Mouse (Mus musculus): ENCODE data around the gene Iqsec3. TPM values are rescaled to one million over a fixed set of nuclear protein-coding genes. Genes with fewer than 3 reads are reported as not detected.
A peak's percentile ranks its signal among the peaks of the same experiment; 100 is the strongest.
"Not testable (repeated sequence)": the region's sequence is repeated elsewhere in the genome, so short reads cannot be mapped to it uniquely, and the experiment has no call there.

Gene Iqsec3
- total RNA-seq, 4 experiments from 2014 or later = 105 to 124 (median 115) TPM

GRCm38 (mm10) chr6:121366537-121366936 is 106.9 kb downstream of the Iqsec3 start:
- not testable (repeated sequence) for DNase-seq (ENCODE audit: low spot score in 2 of 2)

GRCm38 (mm10) chr6:121363956-121364355 is 109.5 kb downstream of the Iqsec3 start:
- no peak for DNase-seq (ENCODE audit: low spot score in 2 of 2)

GRCm38 (mm10) chr6:121363061-121363460 is 110.4 kb downstream of the Iqsec3 start:
- no peak for DNase-seq (ENCODE audit: low spot score in 2 of 2)

- DNase-seq (ENCODE audit: low spot score in 2 of 2) = no peak
Observed at GRCm38 (mm10) chr6:121357232-121357631, 116.2 kb downstream of the Iqsec3 start.

- DNase-seq (ENCODE audit: low spot score in 2 of 2) = no peak
Observed at GRCm38 (mm10) chr6:121356041-121356440, 117.4 kb downstream of the Iqsec3 start.

DNA sequence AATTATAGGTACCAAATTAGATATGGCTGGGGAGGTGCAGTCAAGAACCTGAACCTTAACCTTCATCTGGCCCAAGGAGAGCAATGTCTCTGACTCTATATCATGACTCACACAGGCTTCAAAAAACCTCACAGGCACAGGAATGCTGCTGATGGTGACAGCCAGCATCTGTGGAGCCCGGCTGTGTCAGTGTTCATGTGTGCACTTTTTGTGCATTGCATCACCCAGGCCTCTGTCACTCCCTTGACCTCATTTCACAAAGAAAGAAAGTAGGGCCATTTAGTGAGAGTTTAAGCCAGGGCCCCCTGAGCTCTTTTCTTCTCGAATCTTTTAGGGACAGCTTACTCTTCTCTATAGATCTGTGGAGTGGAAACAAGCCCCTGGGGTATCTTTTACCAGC is 121.2 kb downstream of the Iqsec3 start:
- DNase-seq (ENCODE audit: low spot score in 2 of 2) = no peak

DNA sequence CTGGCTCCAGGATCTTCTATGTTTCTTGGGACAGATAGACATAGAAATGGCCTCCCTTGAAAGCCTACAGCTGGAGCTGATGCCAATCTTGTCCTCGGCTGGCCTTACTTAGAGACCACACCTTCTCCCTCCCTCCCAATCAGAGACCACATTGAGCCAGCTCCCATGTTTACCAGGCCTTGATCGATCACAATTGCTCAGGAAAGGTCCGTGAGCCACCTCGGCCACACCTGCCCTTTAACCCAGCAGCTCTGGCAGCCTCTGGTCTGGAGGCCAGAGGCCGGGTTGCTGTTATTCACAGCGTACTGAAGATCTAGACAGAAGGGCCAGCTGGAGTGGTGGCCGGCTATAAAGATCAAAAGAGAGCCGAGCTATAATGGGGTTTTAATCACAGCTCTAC is 127.0 kb downstream of the Iqsec3 start:
- DNase-seq (ENCODE audit: low spot score in 2 of 2) = no peak

DNA sequence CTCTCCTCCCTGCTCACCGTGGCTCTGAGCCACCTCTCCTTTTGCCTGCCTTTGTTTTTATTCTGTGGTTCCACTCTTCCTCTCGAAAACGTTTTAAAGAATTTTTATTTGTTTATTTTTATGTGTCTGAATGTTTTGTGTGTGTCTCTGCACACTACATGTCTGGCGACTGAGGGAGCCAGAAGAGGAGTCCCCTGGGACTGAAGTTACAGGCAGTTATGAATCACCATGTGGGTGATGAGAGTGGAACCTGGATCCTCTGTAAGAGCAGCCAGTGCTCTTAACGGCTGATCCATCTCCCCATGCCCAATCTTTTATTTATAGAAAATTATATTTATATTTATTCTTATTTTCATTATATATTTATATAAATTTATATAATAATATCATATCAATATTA is 129.1 kb downstream of the Iqsec3 start:
- no peak for DNase-seq (ENCODE audit: low spot score in 2 of 2)

GRCm38 (mm10) chr6:121343771-121344123 is 129.7 kb downstream of the Iqsec3 start:
- DNase-seq (ENCODE audit: low spot score in 2 of 2) = no peak

DNA sequence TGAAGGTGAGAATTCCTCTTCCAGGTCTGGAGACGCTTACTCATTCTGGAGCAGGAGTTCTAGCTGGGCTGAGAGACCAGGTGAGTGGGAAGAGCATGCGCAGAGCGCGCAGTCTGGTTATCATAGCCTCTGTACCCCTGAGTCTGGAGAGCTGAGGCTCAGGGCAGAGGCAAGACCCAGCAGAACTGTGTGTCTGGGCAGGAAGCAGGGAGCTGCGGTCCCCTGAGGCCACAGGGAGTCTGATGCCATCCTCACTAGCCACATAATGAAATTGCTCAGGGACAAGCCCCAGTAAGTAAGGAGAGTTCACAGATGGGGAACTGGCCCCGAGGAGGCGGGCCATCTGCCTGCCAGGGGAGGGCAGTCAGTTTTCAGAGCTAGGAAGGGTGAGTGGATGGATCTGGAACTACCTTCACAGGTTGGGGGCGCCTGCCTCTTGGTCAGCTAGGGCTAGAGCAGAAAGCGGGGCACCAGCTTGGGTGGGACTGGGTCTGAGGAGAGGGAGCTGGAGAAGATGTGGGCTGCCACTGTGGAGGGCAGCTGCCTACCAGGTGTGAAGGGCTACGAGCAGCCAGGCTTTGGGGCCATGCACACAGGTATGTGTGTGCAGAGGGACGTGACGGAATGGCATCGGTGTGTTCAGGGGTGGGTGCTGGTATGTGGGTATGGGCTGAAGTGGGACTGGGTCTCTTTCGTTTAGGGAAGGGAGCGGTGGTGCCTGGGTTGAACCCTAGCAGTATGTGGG is 130.3 kb downstream of the Iqsec3 start, which contains the start of gene Slc6a12:
TSS of gene Slc6a12 (plus strand) at position 51 of the 745 bp plus-strand sequence.
- no peak for DNase-seq (ENCODE audit: low spot score in 2 of 2)

DNA sequence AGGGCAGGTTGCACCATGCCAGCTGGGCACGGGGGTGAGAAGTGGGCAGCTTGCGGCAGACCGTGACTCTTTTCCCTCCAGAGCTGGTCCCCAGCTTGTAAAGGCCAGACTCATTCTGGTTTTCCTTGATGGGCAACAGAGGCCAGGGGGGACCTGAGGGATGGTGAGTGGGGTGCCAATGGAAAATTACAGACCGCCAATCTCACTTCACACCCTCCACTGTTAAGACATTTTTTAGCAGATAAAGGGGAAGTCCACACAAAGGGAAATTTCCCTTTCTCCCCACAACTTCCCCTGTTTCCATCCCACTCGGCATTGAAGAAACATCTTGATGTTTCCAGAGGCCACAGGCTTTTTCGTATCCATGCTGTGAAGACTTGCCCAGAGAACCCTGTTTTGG is 131.8 kb downstream of the Iqsec3 start:
- DNase-seq (ENCODE audit: low spot score in 2 of 2) = no peak

DNA sequence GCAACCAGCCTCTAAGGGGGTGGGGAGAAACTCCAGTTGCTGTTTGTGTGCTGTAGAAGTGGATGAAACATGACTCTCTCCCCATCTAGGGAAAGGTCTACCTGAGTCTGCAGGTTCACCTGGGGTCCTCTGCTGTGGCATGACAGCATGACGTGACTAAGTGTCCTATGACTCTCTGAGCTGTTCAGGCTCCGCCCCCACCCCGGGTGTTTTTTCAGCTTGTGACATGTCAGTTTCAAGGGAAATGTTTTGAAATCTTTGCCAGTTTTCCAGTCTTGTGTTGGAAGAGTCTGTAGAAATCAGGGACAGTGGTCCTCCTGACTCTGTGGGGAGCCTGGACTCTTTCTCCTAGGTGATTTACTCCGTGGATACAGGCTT is 135.0 kb downstream of the Iqsec3 start:
- DNase-seq (ENCODE audit: low spot score in 2 of 2) = no peak

- DNase-seq (ENCODE audit: low spot score in 2 of 2) = peak; percentile 65 to 71
Observed at GRCm38 (mm10) chr6:121337770-121338518, 135.5 kb downstream of the Iqsec3 start.

GRCm38 (mm10) chr6:121337229-121337628 is 136.2 kb downstream of the Iqsec3 start:
- DNase-seq (ENCODE audit: low spot score in 2 of 2) = no peak

DNA sequence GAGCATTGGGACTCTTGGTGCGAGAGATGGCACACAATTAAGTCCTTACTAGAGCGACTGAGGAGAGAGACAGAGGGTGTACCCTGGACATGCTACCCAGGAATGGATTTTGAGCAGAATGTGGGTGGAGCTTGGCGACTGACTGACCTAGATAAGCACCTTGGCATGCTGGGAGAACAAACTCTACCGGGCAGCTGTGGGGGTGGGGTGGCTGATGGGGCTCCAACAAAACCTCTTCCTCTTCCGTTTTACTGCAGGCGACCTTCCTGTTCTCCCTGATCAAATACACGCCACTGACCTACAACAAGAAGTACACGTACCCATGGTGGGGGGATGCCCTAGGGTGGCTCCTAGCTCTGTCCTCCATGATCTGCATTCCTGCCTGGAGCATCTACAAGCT is 136.9 kb downstream of the Iqsec3 start:
- DNase-seq (ENCODE audit: low spot score in 2 of 2) = no peak

DNA sequence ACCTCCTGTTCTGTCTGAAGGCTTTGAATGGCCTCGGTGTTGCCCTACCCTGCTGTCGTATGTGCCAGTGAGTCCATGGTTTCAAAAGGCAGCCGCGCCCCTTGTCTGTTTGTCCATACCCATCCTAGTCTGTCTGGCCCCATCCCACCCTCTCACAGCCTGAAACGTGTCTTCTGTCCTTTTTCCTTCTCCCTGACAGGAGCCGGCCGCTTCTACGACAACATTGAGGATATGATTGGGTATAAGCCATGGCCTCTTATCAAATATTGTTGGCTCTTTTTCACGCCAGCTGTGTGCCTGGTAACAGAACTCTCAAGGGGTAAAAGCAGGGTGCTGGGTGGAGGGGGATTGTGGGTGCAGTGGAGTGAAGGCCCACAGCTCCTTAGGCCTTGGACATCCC is 137.6 kb downstream of the Iqsec3 start:
- no peak for DNase-seq (ENCODE audit: low spot score in 2 of 2)

DNA sequence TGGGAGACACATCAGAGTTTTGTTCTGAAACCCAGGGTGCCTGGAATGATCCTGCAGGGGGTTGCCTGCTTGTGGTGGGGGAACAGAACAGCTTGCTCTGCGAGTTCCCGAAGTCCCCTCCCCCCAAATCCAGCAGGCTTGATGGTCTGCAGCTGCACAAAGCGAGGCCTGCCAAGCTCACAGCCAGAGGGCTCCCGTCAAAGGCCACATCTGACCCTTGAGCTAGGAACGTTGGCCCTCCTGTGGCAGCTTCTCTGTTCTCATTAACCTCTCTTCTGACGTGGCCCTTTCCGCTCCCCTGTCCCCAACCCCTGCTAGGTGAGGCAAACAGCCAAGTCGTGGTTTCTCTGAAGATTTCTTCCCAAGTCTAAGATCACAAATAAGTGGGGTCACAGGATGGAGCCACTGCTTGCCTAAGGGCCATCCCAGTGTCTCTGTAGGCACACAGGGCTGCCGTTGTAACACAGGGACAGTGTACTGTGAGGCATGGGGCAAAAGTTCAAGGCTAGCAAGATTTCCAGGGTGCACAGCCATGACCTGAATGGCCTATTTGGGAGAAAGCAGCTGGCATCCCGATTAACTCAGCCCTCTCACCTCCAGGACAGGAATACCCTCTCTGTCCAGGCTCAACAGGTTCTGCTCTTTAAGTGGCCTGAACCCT is 143.5 kb downstream of the Iqsec3 start:
- DNase-seq (ENCODE audit: low spot score in 2 of 2) = peak in 1 of 2 experiments; percentile 10

- peak in 1 of 2 experiments; percentile 19 for DNase-seq (ENCODE audit: low spot score in 2 of 2)
Observed at GRCm38 (mm10) chr6:121328417-121328884, 145.0 kb downstream of the Iqsec3 start.

- DNase-seq (ENCODE audit: low spot score in 2 of 2) = no peak
Observed at GRCm38 (mm10) chr6:121326486-121327069, 146.9 kb downstream of the Iqsec3 start.

DNA sequence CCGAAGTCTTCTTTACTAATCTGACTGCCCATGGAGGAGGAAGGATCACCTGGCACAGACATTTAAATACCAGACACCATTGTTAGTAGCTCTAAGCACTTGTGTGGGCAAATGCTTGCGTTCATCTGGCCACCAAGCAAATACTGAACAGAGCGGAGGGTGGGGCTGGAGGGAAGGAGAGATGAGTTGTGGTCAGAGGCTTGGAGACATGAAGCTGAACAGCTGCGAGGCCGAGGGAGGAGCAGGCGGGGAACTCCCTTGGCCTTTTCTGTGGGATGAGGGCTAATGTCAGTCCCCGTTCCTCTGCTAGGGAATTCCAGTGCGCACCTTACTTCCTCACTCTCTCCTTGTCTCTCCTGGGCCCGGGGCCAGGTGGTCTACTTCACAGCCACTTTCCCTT is 147.7 kb downstream of the Iqsec3 start:
- DNase-seq (ENCODE audit: low spot score in 2 of 2) = no peak

DNA sequence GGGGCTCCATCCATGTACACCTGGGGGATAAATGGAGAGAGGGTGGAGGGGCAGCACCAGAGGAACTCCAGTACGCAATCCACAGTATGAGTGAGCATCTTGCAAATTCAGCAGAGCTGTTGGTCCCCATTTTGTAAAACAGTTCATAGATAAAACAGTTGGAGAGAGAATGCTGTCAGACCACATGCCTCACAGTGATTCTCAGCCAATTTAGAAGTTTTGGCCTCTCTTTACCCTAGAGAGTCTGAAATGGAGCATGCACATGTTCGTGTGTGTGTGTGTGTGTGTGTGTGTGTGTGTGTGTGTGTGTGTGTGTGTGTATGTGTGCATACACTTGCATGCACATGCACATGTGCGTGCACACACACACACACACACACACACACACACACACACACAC is 148.2 kb downstream of the Iqsec3 start:
- no peak for DNase-seq (ENCODE audit: low spot score in 2 of 2)
